ENCODE assay signal across 25 mouse cellular contexts in the genomic region with DNA sequence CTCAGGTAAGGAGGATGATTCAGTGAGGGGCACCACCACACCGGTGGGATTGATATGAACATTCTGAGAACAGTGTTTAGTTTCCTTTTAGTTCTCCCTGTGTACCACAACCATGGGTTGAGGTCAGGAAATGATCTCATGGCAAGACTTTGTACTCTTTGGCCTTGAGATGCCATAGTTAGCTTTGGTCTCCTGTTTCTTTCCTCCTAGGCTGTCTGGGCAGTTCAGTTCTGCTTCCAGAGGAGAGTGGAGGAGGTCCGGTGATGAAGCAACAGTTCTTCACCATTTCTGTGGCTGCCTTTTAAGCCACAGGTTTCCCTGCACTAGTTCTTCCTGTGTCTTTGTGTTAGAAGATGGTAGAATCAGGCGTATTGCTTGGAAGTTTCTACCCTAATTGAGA. TPM values are rescaled to one million over a fixed set of nuclear protein-coding genes. Genes with fewer than 3 reads are reported as not detected.
DNase-seq lines count a peak whose midpoint lies in the region; ATAC-seq lines count a peak whose summit lies in the region.
"Had no signal": no experiment of that assay in that cellular context is flagged by ENCODE, and none has a peak within 500 bp of the region (broad histone marks: within the 10 kb centered on the region; RNA-seq: fewer than 3 reads in every experiment).

No protein-coding gene starts in this region.

- no peaks in the 10 kb centered on the region for H3K27me3 ChIP-seq in heart, embryonic 12.5 days (replicated peaks)
- H3K27me3 ChIP-seq: kidney, embryonic 15.5 days; liver, embryonic 13.5 days; megakaryocyte, embryonic 14.5 days; neural tube, embryonic 12.5 days had no signal

- ATAC-seq in heart, embryonic 12.5 days (ENCODE audit: insufficient number of reproducible peaks, low FRiP score) = no peak
- ATAC-seq in megakaryocyte progenitor cell, adult 5-6 weeks (replicated peaks; ENCODE audit: poor library complexity) = peak; percentile 93
- ATAC-seq: forebrain, embryonic 16.5 days; hindbrain, postnatal 0 days; midbrain, embryonic 15.5 days had no signal

- 75% methylated on average over 3 of the region's 3 CpGs for WGBS in heart, embryonic 12.5 days

- peak; percentile 51 for DNase-seq in heart, adult 11 months
- DNase-seq in 416B (ENCODE audit: low read depth) = peak; percentile 97
- peak; percentile 6 for DNase-seq in T-cell, adult 2 months (ENCODE audit: low spot score)
- DNase-seq in right cerebral cortex, postnatal 36 days (ENCODE audit: low spot score in 2 of 2) = no peak
- no peak for DNase-seq in ovary, postnatal 14 days (ENCODE audit: low spot score)
- DNase-seq: cerebellum, adult 18-20 months; cerebellum, postnatal 25 days; gastrocnemius, postnatal 36 days; heart, postnatal 4 days; kidney, adult 11 months; kidney, postnatal 36 days; liver, embryonic 13.5 days; lung, adult 2 months; lung, postnatal 14 days; right cerebral cortex, adult 18-20 months; thymus, adult 18-20 months; thymus, postnatal 36 days had no signal

- H3K9me3 ChIP-seq in heart, embryonic 12.5 days (replicated peaks) = 0 out of 2 replicates have a peak, but pooled peaks cover 3% of the 10 kb centered on the region
- H3K9me3 ChIP-seq: kidney, embryonic 15.5 days; liver, embryonic 13.5 days; megakaryocyte, embryonic 14.5 days; midbrain, embryonic 15.5 days; neural tube, embryonic 12.5 days had no signal

- no peak overlapping the region for H3K27ac ChIP-seq in heart, embryonic 12.5 days (ENCODE audit: poor library complexity, severe bottlenecking)
- H3K27ac ChIP-seq: kidney, embryonic 15.5 days; liver, embryonic 13.5 days; midbrain, embryonic 15.5 days; neural tube, embryonic 12.5 days had no signal

- H3K4me2 ChIP-seq in heart, embryonic 12.5 days = no peak overlapping the region
- H3K4me2 ChIP-seq: kidney, embryonic 15.5 days; liver, embryonic 13.5 days; midbrain, embryonic 15.5 days; neural tube, embryonic 12.5 days had no signal

- no peak overlapping the region for H3K4me3 ChIP-seq in heart, embryonic 12.5 days
- H3K4me3 ChIP-seq: kidney, embryonic 15.5 days; liver, embryonic 13.5 days; megakaryocyte, embryonic 14.5 days; midbrain, embryonic 15.5 days; neural tube, embryonic 12.5 days had no signal

- peaks cover 11% of the 10 kb centered on the region for H3K4me1 ChIP-seq in heart, embryonic 12.5 days (replicated peaks)
- H3K4me1 ChIP-seq: liver, embryonic 13.5 days had no signal

- H3K9ac ChIP-seq in heart, embryonic 12.5 days = no peak overlapping the region
- H3K9ac ChIP-seq: kidney, embryonic 15.5 days; liver, embryonic 13.5 days; midbrain, embryonic 15.5 days; neural tube, embryonic 12.5 days had no signal

- no peaks in the 10 kb centered on the region for H3K36me3 ChIP-seq in heart, embryonic 12.5 days
- H3K36me3 ChIP-seq: kidney, embryonic 15.5 days; liver, embryonic 13.5 days; midbrain, embryonic 15.5 days; neural tube, embryonic 12.5 days had no signal

RNA-seq across cellular contexts. Expression of a gene that starts 31.4 kb away (rescaled TPM):
- 14.9 and 16.6 TPM in 2 replicates for polyA plus RNA-seq in heart, embryonic 12.5 days (2016; fragmentation: Nextera tagmentation; extraction: Ambion mirVana)
- 22.5 and 23.5 TPM in 2 replicates for total RNA-seq in megakaryocyte progenitor cell, adult 5-6 weeks (2015)
- total RNA-seq in megakaryocyte progenitor cell, adult 5-6 weeks (2017) = 27.9 and 32.5 TPM in 2 replicates

Comparison
In these comparisons a context has a peak if more than half of its experiments do, and no peak if none do; other contexts are left out.
1. DNase-seq: peak in heart, adult 11 months (single experiment), 416B (single experiment) and T-cell, adult 2 months (single experiment); none in right cerebral cortex, postnatal 36 days (0 of 2) and ovary, postnatal 14 days (single experiment).